Mouse (Mus musculus) common myeloid progenitor, adult 5-6 weeks (primary cell): ENCODE measurements around the gene Pik3c2g. TPM values are rescaled to one million over a fixed set of nuclear protein-coding genes. Genes with fewer than 3 reads are reported as not detected.
"Not testable (repeated sequence)": the region's sequence is repeated elsewhere in the genome, so short reads cannot be mapped to it uniquely, and the experiment has no call there.

Experiments
- ATAC-seq: replicated peaks from 2 replicates; pipeline ENCODE4 v1.8.0; 2016; ENCODE audit warnings: low read depth, mild to moderate bottlenecking, moderate TSS enrichment, inconsistent platforms; ENCODE audit not compliant: poor library complexity, severe bottlenecking
- total RNA-seq: library from RNA; stranded (forward); fragments of 200-1000, 187-1606 nt; gene quantifications from 2 replicates; pipeline ENCODE4 v1.2.3, GENCODE M21; 2017

The Pik3c2g gene
- total RNA-seq, 1 experiment from 2014 or later, result not detected

DNA sequence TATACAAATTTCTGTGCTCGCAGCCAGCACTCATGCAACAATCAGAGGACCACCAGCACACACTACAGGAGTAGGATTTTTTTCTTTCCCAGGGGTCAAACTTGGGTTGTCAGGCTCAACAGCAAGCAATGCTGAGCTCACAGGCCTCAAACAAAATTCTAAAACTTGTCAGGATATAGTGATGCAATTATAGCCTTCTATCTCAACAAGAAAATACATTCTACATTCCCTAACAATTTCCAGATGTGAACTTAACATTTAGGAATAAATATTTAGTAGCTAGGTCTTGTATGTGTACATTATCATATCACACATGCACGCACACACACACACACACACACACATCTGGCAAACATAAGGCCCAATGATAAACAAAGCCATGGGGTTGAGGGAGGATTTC is 308.6 kb downstream of the Pik3c2g start:
- no peak for ATAC-seq

DNA sequence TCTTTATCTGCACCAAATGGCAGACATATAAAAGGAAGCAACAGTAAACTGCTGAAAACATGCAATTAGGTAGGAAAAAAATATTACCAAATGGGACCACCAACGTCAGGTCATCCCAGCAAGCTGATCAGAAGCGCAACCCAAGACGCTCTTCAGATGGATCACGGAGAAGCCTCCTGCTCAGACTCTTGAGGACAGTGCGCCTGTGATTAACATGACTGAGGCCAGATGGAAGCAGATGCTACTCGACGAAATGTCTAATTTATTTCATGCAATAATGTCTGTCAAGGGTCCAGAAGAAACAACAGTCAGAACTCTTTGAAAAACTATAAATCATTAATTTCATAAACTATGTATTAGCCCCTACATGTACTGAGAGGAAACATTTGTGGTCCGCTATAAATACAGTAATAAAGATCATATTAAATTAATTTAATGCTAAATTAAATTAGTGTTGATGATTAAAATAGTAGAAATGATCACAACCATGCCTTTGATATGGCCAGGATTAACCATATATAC is 312.7 kb downstream of the Pik3c2g start:
- ATAC-seq, result no peak

DNA sequence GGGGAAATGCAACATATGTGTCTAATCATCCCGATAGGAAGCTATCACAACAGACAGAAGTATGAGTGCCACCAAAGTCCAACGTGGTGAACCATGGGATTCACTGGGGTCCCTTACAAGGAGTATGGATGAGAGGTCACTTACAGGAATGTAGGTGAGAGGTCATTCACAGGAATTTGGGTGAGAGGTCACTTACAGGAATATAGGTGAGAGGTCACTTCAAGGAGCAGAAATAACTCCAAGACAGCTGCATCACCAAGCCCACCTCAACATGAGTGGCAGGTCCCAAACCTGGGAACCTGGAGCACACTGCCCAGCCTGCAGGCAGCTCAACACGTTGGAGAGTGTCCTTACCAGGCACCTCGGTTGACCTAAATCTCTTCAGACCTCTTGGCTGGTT is 314.8 kb downstream of the Pik3c2g start:
- no peak for ATAC-seq

DNA sequence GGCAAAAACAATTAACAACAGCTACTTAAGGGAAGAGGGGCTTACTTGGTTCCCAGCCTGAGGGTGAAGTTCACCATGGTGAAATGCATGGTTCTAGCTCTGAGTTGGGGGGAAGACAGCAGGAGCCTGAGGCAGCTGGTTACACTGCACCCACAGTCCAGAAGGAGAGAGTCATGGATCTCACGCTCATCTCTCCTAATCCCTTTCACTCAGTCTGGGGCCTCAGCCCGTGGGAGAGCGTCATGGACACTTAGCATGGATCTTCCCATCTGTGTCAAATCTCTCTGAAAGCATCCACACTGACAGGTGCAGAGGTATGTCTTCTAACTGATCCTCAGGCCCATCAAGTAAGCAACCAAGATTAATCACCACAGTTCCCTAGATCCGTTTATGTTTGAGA is 320.1 kb downstream of the Pik3c2g start:
- ATAC-seq, result no peak

DNA sequence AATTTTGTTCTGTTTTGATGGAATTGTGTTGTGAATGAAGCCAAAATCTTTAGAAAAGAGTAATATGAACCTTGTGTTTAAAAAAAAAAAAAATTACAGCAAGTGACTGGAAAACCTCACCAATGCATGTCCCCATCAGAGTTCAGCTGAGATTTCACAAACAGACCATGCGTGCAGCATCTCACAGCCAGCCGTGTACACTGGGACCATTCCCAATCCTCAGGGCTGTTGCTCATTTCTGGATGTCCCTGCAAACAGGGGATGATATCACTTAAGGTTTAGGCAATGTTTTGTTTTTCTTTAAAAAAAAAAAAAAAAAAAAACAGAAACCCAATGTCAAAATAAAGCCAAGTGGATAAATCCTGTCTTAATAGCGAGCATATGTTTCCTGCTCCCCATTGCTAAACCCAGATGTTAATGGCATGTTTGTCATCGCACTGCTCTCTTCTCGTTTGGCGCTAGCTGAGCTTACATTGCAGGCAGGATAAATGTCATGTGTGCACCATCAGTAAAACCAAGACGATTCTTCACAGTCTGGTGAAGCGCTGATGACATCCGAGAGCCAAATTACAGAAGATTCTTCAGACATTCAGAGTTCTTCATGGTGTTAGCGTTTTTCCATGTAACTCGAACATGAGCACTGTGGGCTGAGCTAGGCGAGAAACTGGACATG is 322.1 kb downstream of the Pik3c2g start:
- no peak for ATAC-seq

DNA sequence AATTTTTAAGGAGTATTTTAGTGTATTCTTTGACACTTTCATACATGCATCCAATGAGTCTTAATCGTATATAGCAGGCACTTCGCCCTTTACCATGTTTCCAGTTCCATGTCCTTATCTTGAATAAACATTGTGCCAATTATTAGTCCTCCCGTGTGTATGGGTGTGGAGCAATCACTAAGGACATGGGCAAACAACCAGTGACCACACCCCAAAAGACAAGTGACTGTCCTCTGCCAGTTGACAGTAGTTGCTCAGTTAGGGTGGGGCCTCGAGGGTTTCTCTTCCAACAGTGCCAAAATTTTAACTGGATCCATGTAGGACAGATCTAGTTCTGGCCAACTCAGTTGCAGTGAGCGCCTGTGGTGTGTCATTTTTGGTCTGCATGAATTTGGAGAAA is 341.7 kb downstream of the Pik3c2g start:
- no peak for ATAC-seq

DNA sequence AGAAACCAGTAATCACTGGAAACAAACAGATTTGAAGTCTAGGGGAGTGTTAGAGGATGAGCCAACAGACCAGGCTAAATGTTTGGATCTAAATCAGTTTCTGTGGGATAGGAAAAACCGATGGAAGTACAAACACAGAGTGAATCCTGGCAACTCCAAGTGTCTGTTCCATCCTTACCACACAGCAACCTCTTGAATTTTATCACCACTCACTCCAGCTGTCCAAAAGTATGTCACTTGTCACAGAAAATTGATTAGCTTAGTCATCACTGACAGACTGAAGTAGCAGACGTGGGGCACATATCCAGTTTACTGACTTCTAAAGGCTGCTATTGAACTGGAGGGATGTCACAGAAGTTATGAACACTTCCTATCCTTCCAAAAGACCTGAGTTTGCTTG is 347.8 kb downstream of the Pik3c2g start:
- ATAC-seq, result no peak

DNA sequence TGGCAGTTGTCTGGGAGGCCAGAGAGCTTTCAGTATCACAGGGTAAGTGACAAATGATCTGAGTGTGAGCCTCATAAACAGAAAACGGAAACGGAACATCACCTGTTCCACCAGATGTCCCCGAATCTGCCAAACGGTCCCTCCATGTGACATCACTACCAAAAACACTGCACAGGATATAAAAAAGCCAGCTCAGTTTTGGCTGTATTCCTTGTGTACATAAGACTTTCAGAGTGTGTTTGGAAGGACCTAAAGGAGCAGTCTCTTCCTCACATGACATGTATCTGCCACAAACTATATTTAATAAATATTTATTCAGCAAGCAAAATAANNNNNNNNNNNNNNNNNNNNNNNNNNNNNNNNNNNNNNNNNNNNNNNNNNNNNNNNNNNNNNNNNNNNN is 350.6 kb downstream of the Pik3c2g start:
- ATAC-seq, result not testable (repeated sequence)

DNA sequence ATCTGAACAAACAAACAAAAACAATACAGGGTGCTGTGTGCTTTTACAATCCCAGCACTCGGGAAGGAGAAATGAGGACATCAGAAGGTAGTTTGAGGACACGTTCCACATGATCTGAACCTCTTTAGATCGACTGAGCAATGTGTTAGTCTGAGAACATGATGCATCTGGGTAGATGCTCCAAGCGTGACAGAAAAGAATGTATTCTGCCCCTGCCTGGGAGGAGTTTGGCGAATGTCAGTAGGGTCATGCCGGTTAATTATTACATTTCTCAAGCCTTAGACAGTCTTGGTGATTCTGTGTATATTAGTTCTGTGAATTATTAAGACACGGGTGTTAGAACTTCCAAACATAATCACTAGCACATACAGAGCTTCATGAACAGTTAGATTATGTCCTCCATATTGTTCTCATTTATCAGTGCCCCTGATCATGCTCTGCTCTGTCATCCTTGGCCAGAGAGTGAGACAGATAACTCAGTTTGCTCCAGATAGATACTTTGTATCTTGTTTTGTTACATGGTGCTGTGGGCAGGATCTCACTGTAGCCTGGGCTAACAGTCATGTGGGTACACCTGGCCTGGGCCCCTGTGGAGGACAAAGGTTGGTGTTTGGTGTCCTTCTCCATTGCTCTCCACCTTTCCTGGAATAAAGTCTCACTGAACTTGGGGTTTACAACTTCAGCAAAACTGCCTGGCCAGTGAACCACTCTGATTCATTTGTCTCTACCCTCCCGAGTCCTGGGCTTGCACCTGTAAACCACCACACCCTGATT is 360.3 kb downstream of the Pik3c2g start:
- no peak for ATAC-seq

DNA sequence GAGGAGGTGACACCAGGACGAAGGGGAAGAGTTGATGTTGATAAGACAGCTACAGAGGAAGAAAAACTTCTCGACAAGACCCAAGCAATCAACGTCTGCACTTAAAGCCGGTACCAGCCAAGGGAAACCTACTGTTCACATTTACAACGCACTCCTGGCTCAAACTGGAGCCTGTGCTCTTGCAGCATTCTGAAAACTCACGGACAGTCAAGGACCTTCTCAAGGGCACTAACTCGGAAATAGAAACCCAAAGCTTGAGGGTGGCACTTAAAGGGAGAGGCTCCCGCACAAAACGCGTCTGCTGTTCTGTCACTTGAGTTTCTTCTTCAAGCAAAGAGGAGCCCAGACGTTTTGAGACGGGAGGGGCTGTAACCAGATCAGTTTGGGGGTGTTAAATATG is 366.6 kb downstream of the Pik3c2g start:
- no peak for ATAC-seq

DNA sequence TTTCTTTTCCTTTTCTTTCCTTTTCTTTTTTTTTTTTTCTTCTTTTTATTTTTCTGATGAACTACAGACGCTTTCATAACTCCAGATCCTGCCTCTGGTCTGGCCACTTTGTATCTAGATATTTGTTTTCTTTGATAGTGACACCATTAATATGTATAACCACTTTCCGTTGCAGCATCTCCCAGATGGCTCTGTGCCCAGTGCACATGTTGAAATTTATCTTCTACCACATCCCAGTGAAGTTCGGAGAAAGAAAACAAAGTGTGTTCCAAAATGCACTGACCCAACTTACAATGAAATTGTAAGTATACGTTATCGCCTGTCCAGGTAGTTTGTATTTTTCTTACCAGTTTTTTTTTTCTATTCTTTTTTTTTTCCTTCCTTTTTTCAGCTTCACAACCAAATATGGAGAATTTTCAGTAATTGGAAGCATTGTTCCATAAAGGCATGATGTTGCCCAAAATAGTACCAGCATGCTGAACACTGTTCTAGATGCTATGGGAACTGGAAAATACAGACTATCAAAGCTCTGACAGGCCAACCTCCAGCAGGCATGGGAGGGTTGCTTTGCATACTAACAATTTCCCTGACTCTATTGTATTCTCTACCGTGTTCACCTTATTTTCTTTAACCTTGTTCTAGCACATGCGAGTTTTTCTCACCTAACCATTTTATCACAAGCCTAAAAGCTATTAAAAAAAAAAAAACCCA is 370.7 kb downstream of the Pik3c2g start:
- no peak for ATAC-seq

DNA sequence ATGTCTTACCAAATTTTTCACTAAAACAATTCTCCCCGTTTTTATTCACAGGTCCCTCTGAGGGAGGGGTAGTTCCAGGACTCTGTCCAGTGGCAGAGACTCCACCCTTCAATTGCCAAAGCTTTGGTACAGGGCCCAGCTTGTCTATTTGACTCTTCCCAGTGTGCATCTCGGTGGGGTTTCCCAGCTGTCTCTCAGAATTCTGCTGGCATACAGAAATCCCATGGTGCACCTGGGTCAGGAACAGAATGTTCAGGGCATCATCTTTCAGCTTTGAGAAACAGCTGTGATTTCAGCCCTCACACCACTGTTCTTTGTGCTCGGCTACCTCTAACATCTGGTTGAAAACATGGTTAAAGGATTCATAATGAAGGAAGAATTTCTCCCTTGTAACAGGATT is 376.8 kb downstream of the Pik3c2g start:
- no peak for ATAC-seq

DNA sequence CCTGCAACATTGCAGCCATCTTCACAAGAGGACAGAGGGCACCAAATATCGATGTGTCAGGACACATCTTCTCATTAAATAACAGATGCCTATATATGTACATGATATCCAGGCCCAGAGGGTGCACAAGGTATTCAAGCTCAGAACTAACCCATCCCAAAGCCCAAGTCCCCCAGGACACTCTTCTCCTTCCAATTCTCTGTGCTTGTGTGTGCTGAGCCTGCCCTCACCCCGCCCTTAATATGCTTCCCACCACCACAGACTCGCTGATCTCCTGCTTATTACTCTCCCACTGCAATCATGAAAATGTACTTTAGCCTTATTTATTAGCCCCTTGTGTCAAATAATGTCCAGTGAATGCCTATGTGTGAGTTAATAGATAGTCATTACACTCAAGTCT is 377.9 kb downstream of the Pik3c2g start:
- no peak for ATAC-seq

DNA sequence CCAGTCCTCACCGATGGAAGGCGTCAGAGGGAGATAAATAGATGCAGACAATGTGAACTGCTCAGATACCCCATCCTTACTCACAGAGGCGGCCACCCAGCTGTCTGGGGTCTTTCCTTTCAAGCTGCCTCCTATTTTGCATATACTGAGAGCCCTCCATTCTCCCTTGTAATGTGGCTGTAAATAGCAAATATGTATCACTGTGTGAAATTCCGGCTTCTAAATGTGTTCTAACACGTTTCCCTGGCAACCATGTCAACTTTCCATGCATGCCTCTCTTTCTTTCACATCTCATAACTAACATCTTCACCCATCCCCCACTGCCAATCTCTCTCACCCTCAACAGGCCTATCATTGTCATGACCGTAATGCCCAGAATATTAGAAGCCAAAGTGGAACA is 379.7 kb downstream of the Pik3c2g start:
- ATAC-seq, result no peak

DNA sequence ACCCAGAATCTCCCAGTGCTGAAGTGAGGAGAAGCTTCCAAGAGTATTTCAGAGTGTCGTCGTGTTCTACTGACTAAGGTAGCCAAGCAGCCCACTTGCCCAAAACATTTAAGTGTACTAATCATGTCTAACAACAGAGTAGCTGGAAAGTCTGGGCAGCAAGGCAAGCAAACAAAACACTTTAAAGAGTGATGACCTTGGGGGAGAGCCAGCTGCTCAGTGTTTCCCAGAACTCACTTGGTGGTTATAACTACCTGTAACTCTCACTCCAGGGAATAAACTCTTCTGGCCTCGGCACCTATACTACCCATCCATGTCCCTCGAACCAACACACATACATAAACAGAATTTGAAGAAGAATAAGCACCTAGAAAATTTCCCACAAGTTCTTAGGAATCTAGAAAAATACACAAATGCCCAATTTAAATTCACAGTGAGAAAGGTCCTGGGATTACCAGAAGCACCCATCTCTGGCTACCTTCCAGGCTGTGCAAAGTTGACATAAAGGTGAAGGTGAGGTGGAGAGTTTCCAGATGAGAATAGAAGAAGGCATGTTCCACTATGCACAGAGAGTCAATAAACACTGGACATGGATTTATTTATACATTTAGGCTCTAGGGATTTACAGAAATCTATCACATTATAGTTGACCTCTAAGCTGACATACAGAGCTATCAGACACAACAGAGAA is 384.7 kb downstream of the Pik3c2g start:
- ATAC-seq, result no peak

DNA sequence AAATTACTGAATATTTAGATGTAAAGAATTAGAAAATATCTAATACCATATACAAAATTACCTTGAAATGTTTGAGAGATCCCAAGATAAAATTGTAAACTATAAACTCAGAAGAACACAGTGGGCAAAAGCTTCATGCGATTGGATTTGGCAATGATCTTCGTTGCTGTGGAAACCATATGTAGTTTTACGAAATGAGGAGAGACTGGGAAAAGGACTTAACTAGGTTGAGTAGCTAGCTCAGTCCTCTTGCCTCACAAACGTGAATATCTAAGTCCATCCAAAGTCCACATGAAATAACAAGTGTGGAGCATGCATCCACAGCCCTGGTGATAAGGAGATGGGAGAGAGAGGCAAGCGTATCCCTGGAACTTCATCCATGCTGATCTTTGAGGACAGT is 387.6 kb downstream of the Pik3c2g start:
- ATAC-seq, result no peak

DNA sequence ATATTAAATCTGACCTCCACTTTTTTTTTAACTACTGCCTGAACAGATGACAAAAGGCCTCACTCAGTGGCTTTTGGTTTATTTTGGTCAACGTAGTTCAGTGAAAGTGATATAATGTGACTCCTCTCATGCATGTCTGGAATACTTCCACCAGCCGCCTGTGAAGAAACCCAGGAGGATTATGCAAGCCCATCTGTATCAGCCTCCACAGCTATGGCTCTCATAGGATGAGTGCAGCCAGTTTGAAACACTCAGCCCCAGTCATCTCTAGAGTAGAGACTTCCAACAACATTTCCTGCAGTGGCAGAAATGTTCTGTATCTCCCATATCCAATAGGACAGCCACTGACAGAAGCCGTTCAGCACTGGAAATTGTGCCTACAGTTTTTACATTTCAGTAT is 391.1 kb downstream of the Pik3c2g start:
- no peak for ATAC-seq

DNA sequence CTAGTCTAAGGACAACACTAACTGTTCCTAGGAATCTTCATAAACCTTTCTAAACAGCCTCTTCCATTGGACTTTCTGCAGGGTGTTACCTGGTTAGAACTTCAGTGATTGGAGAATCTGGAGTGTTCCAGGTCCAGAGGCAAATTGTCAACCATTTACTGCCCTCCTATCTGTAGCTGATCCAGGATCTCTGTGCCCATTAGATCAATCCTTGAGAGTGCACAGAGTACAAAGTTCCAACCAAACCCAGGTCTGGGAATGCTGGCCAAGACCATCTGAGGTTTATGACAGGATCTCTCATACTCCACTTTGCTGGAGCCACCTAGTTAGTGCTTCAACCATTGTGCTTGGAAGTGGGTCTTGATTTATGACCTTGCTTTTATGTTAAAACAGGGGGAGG is 394.0 kb downstream of the Pik3c2g start:
- no peak for ATAC-seq

DNA sequence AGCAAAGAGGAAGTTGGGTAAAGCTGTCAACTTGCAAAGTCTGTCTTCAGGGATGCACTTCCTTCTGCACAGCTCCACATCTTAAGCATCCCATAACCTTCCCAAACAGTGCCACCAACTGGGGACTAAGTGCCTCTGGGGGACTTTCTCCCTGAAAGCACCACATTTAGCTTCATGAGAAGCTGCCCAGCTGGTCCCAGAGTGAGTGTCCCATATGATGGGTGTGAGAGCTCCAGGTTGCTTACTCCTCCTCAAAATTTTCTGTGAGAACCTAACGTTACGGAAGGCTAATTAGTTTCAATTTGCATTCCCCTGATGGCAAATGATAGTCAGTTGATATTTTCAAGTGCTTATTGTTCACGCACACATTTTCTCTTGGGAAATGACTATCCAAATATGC is 397.0 kb downstream of the Pik3c2g start:
- no peak for ATAC-seq

DNA sequence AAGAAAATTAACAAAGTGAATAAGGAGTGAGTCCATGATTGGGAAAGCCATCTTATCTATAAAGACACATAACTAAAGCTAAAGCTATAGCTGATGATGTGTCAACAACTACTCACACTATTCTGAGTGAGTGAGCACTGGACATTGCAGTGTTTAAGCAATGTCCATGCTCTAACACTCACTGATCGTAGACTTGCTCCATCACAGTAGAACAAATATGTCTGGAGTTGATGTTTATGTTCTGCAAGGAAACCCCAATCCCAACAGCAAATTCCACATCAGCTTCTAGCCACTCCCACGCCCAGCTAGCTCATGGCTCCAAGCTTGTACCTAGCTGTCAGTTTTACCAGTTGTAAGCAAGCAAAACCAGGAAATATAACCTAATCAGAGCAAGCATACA is 399.5 kb downstream of the Pik3c2g start:
- no peak for ATAC-seq

DNA sequence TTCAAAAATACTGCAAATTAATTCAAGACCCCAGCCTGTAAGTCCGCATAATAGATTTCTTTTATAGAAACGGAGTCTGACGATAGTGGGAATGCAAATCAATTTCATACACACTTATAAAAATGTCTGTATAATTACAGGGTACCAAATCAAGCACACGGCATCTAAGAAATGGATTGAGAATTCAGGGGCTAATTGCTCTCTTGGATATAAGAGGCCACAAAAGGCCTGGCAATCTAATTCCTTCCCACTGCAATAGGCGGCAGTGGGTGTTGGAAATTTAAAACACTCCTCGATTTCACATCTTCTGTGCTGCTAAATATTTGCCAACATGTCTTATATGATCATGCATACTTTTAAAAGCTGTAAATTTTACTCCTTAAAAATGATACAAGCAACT is 402.1 kb downstream of the Pik3c2g start:
- ATAC-seq, result no peak
